Mouse (Mus musculus) erythroblast, adult 5-6 weeks (primary cell): Measurements from ENCODE around the gene Arhgap44. TPM values are rescaled to one million over a fixed set of nuclear protein-coding genes. Genes with fewer than 3 reads are reported as not detected.

ENCODE experiments used
- ATAC-seq: replicated peaks from 2 replicates; pipeline ENCODE4 v1.8.0; 2016; ENCODE audit warnings: moderate number of reproducible peaks, mild to moderate bottlenecking, moderate TSS enrichment, inconsistent platforms; ENCODE audit not compliant: poor library complexity, low FRiP score, severe bottlenecking
- total RNA-seq, 2 experiments: library from RNA; stranded (forward) in 1 of 2; stranded (reverse) in 1 of 2; fragments of 150-400 nt in 1 of 2; fragments of 200-764, 138-1000 nt in 1 of 2; gene quantifications; 2 replicates each; pipeline versions ENCODE4 v1.2.3 to v1.2.4; 2015 to 2017; ENCODE audit warnings: low replicate concordance in 2 of 2

Gene Arhgap44
- total RNA-seq, 2 experiments from 2014 or later: not detected

DNA sequence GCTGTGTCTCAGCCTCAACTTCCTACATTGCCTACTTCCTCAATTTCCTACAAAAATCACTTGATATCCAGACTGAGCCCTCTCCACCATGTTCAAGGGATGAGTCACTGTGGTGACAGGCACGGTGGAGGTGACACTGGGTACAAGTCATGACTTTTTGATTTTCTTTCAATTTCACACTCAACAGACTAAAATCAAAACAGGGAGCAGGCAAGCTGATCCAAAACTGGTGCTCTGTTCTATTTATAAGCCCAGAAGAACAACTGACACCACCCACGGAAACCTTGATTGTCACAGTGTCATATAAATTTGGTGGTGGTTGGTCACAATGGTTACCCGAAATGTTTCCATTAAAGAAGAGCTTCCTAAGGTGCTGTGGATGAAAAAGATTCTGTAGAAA lies 72.8 kb downstream of the Arhgap44 start:
- no peak for ATAC-seq

GRCm38 (mm10) chr11:65089282-65089681 lies 73.5 kb downstream of the Arhgap44 start:
- no peak for ATAC-seq

DNA sequence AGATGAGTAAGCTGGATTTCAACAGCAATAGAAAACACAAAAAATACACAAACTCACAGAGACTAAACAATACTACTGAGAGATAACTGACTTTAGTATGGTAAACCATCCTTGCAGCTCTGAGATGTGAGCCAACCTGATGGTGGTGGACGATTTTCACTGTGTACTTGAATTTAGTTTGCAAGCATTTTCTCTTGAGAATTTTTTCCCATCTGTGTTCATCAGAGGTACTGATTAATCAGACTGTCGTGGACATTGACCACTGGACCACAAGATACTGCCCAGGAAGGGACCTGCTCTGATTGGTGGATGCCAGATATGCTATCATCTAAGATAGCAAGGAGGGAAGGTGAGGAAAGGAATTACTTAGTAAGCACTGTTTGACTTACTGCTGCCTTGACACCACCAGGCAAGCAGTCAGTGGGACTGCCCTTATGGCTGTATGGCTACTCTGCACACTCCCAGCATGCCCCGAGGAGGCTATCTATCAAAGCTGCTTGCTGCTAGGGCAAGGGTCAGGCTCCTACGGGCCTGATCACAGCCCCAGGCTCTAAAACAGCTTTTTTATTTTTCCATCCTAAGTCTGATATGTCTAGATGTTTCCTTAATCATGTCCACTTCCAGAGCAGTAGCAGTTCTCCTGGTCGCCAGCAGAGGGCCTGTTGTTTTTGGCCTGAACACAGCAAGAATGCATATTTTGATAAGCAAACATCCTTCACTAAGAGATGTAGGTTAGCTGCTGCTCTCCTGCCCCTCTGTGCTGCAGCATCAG lies 74.1 kb downstream of the Arhgap44 start:
- no peak for ATAC-seq

DNA sequence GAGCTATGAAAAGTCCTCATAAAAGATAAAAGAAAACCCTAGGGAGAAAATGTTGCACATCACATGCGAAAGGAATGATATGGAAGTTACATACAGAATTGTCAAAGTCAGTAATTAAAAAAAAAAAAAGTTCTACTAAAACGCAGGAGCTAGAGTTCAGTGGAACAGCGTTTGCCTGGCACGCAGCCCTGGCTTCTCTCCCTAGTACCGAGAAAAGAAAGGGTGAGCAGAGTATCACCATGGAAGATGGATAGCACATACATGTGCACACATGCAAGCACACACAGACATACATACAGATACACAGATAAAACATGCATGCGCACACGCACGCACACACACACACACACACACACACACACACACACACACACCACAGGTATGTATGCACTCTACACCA lies 82.0 kb downstream of the Arhgap44 start:
- ATAC-seq: no peak

DNA sequence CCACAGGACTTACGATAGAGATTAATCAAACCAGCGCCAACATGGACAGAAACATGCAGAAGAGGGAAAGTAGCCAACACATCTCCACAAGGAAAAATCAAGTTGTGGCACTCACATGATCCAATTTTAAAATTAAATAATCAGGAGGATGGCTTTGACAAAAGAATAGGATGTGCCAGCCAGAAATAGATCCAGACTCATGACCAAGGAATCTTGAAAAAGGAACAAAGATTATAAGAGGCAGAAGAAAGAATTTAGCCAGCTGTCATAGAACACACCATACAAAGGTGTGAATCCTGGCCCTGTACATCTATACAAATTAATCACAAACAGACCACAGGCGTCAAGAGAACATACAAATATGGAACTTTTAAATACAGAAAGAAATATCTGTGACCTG lies 82.5 kb downstream of the Arhgap44 start:
- no peak for ATAC-seq

- ATAC-seq: no peak
Measured at GRCm38 (mm10) chr11:65069609-65070008, 93.2 kb downstream of the Arhgap44 start.

- ATAC-seq: no peak
Measured at GRCm38 (mm10) chr11:65069051-65069450, 93.7 kb downstream of the Arhgap44 start.

DNA sequence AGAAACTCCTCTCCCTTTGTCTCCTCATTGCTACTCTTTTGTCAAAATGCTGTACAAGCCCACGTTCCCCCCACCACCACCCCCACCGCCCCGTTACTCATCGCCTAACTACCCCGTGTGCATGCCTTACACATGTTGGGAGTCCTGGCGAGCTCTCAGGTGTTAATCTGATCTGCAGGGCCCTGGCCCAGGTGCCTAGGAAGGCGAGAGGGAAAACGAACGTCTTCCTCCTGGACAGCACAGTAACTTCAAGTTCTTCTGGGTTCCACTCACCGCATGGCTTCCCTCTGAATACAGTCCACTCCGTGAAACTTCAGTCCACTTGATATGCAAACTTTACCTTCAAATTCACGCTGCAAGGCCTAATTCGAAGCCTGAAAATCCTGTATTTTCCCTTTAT lies 97.6 kb downstream of the Arhgap44 start:
- no peak for ATAC-seq

GRCm38 (mm10) chr11:65061437-65061836 lies 101.3 kb downstream of the Arhgap44 start:
- ATAC-seq: no peak

GRCm38 (mm10) chr11:65059531-65059930 lies 103.2 kb downstream of the Arhgap44 start:
- ATAC-seq: no peak

GRCm38 (mm10) chr11:65058224-65058908 lies 104.4 kb downstream of the Arhgap44 start:
- no peak for ATAC-seq

- no peak for ATAC-seq
Measured at GRCm38 (mm10) chr11:65055596-65055995, 107.2 kb downstream of the Arhgap44 start.

DNA sequence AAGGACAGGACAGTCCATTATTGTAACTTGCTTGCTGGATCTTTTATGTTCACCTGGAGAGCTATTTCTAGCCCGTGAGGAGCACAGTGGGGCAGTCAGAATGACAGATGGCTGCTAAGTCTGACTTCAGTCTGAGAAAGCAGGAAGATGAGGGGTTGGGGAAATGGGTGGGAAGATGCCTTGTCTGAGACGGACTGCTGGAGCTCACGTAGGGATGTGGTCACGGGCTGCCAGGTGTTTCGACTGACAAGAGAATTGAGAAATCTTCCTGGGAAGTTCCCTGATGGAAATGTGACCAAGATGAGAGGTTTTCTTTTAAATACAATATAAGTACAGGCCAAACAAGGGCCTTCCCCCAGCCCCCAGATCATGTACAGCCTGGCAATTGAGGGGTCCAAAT lies 108.5 kb downstream of the Arhgap44 start:
- no peak for ATAC-seq

GRCm38 (mm10) chr11:65050819-65051218 lies 111.9 kb downstream of the Arhgap44 start:
- ATAC-seq: no peak

DNA sequence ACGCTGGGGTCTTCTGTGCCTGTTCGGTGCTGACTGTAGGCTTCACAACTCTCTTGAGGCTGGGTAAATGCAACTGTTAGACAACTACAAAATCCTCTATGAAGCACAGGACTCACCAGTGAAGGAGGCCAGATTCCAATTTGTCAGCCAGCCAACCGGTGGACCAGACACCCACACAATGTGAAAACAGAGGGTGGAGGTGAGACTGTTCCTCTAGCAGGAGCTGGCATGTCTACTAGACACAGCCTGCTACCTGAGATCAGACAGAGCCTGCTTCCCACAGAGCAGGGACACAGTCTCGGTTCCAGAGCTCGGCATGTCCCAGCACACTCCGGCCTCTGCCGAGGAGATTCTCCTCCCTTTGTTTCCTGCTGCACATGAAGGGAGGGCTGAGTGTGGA lies 113.7 kb downstream of the Arhgap44 start:
- ATAC-seq: no peak

- no peak for ATAC-seq
Measured at GRCm38 (mm10) chr11:65040556-65040955, 122.2 kb downstream of the Arhgap44 start.

- ATAC-seq: no peak
Measured at GRCm38 (mm10) chr11:65039517-65040095, 123.2 kb downstream of the Arhgap44 start.

DNA sequence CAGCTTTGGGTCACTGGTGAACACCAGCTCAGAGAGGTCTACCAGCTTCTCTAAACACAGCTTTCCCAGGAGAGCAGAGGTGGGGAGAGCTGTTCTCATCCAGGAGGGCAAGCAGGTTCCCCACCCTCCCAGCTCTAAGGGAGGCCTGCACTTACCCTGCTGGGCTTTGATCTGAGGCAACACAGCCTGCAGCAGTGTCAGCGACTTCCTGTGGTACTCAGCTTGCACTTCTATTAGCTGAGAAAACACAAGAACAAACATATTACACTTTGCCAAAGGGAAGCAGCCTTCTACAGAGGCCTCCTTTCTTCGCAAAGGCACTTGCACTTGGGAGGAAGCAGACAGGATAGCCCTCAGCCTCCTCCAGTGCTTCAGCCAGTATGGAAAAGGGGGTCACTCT lies 123.8 kb downstream of the Arhgap44 start:
- ATAC-seq: no peak

DNA sequence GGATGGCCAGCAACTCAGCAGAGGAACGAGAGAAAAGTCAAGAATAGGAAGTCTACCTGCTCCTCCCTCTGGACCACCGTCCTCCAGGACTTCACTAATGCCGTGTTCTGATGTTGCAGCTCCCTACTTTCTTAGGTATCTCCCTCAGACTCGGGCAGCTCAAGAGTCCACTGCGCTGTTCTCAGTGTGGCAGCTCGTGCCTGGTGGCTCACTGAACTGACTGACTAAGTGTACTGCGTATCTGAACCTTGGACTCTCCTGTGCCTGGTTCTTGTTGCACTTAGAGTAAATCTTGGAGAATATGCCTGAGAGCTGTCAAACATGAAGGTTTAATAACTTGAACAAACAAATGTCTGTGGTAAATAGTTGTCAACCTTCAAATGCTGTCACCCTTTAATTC lies 130.5 kb downstream of the Arhgap44 start:
- no peak for ATAC-seq

GRCm38 (mm10) chr11:65030201-65030600 lies 132.6 kb downstream of the Arhgap44 start:
- no peak for ATAC-seq

GRCm38 (mm10) chr11:65028049-65028448 lies 134.7 kb downstream of the Arhgap44 start:
- ATAC-seq: no peak
